Mouse (Mus musculus) thymus, postnatal 10 days (tissue): ENCODE results near the gene Rrbp1.

Experiments used
- DNase-seq, 2 experiments: peaks; one replicate each; pipeline ENCODE4 v3.0.0; 2021; ENCODE audit warnings: low spot score in 2 of 2

Gene Rrbp1

DNA sequence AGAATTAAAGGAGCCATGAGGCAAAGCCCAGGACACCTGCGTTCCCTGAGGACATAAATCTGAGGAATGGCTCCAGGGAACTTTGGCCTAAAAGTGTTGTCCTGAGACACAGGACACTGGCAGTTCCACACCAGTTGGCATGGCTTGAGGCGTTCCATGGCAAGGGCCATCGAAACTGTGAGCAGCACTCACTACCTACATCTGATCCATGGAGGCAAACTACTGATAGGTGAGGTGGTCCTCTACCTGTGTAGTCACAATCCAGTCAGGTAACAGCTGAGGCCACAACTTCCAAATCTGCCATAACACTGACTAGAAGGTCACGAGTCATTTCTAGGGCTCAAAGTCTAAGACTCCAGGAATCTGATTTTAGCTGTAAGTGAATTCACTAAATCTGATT, 55.3 kb downstream of the Rrbp1 start:
- DNase-seq: no peak

GRCm38 (mm10) chr2:143955004-143955403, 56.1 kb downstream of the Rrbp1 start:
- no peak for DNase-seq

DNA sequence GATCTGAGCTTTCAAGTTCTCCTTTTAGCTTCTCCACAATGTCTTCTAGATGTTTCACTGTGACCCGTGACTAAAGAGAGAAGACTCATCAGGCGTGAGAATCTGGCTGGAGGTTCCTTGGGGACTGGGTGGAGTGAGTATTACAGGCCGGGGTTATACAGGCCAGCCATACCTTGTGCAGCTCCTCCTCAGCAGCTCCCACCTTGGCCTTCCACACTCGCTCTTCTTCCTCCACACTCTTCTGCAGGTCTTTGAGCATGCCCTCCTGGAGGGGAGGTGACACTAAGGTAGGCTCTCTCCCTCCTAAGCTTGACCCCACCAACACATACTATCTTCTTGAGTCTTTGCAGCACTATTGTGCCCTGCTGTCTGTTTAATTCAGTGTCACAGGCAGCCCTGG, 57.1 kb downstream of the Rrbp1 start:
- DNase-seq: no peak

- no peak for DNase-seq
These were observed 59.3 kb downstream of the Rrbp1 start for GRCm38 (mm10) chr2:143951546-143952315.

DNA sequence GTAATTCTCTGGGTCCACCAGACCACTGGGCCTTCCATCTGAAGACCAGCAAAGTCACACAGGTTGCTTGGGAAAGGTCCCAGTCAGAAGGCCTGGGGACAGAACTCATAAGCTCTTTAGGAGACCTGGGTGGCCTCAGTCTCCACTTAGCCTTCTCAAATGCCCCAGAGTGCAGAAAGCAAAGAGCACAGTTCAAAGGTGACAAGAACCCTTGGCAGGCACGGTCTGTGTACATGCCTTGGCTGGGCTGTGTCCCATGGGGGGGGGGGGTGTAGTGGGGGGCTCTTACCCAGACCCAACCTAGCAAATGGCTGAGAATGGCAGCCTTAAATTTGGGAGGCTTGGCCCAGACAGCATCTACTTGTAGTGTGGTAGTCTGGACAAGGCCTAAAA, 60.0 kb downstream of the Rrbp1 start:
- DNase-seq: no peak

DNA sequence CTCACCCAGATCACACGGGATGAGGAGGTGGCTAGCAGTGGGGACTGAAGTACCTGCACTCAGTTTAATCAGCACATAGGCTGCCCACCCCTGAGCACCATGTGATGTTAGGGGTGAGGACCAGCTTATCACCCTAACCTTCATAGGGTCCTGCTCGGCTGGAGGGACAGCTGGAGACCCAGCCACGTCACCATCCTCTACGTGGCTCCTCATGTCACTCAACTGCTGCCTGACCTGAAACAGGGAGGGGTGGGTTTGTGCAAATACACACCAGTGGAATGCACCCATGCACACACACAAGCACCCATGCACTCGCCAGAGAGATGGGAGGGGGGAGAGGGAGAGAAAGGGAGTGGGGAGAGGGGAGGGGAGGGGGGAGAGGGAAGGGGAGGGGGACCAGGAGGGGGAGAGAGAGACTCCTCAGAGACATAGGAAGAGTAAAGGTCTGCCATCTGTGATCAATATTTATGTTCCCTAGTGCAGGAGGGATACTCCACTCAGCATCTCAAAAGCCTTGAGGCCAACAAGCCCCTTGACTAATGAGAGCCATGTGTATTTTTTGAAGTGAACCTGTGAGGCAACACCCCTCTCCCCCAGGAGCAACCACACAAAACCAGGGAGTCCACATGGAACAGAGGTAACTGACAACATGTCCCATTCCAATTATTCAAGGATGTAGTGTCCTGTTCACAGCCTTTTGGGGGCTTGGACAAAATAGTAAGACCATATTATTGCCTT, 60.6 kb downstream of the Rrbp1 start:
- DNase-seq: no peak

DNA sequence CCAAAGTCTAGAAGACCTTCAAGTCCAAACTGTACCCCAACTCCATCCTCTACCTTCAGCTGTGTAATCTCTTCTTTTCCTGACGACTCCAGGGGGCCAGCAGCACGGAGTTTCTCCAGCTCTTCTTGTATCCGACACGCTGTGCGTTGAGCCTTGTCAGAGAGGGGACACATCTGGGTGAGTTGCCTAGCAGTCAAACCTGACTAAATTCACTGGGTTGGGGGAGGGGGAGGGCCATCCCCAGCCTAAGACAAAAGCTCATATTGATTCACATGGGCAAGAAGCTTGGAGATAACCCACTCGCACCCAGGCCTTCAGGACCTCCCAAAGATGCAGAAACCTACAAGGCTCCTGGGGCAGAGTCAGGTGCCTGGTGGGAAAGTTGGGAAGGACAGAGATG, 61.8 kb downstream of the Rrbp1 start:
- no peak for DNase-seq

DNA sequence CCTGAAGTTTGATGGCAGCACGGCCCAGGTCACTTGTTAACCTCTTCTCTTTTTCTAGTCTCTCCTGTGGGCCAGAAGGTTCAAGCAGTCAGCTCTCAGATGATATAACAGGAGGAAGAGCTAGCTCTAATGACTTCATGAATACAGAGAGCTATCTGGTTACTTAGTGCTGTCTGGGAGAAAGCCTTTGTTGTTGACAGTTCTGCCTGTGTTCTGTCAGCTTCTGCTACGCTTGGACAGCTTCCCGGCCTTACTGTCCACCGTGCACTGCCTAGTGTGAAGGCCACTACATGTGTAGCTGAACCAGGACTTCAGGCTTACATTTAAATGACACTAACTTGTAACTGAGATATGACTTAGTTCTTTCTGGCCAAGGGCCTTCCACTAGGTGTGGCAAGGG, 62.6 kb downstream of the Rrbp1 start:
- DNase-seq: no peak

DNA sequence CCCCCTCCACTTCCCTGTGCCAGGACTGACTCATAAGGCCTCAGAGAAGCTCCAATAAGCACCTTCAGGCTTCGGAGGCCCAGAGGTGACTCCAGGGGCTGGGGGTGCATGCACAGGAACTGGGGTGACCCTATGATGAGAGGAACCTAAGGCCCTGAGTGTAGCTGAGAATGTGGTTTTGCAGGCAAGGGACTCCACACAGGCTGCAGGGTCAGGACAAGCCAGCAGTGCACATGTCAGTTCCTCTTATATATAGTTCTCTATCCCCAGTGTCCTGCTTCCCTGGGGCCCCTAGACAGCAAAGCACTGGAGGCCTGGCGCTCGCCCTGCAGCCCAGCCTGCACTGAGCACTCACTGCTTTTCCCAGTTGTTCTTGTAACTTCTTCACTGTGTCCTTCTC, 63.1 kb downstream of the Rrbp1 start:
- no peak for DNase-seq

DNA sequence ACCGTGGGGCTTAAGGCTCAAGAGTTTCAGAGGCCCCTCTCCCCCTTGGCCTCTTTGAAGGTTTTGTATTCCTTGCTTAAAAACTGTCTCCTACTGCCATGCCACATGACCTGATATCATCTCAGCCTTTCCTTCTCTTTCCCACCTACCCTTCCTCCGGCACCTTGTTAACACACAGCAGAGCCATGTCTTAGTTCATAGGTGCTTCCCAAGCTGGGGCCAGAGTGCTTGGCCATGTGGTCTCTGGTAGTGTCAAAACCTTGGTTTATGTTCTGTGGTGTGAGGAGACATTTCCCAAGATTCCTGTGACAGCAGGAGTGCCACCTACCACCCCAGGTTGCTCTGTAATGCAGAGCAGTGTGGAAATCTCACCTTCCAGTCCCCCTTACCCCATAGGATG, 64.7 kb downstream of the Rrbp1 start:
- no peak for DNase-seq

- peak in 1 of 2 experiments; percentile 18 for DNase-seq
These were observed 65.5 kb downstream of the Rrbp1 start for GRCm38 (mm10) chr2:143945466-143946075.

GRCm38 (mm10) chr2:143944796-143945195, 66.3 kb downstream of the Rrbp1 start:
- no peak for DNase-seq

- DNase-seq: no peak
These were observed 70.7 kb downstream of the Rrbp1 start for GRCm38 (mm10) chr2:143940406-143940805.

- no peak for DNase-seq
These were observed 73.2 kb downstream of the Rrbp1 start for GRCm38 (mm10) chr2:143937861-143938260.

- DNase-seq: no peak
These were observed 76.6 kb downstream of the Rrbp1 start for GRCm38 (mm10) chr2:143934439-143934838.

DNA sequence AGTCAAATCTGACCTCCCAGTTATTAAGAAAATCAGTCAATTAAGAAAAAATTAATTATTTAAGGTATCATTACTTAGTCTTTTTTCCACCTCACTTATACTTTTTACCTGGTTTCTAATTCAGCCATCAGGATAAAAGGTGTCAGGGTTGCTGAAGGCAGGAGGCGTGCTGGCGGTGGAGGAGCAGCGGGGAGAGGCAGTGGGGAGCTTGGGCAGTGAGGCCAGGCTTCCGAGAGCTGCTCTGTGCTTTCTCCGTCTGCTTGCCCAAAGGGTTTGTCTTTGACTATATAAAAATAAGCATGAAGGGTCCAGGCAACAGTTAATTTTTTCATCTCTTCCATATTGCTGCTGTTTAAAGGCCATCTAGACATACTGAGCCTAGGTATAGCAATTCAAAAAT, 77.5 kb downstream of the Rrbp1 start:
- DNase-seq: no peak

- DNase-seq: no peak
These were observed 78.7 kb downstream of the Rrbp1 start for GRCm38 (mm10) chr2:143932340-143932873.

DNA sequence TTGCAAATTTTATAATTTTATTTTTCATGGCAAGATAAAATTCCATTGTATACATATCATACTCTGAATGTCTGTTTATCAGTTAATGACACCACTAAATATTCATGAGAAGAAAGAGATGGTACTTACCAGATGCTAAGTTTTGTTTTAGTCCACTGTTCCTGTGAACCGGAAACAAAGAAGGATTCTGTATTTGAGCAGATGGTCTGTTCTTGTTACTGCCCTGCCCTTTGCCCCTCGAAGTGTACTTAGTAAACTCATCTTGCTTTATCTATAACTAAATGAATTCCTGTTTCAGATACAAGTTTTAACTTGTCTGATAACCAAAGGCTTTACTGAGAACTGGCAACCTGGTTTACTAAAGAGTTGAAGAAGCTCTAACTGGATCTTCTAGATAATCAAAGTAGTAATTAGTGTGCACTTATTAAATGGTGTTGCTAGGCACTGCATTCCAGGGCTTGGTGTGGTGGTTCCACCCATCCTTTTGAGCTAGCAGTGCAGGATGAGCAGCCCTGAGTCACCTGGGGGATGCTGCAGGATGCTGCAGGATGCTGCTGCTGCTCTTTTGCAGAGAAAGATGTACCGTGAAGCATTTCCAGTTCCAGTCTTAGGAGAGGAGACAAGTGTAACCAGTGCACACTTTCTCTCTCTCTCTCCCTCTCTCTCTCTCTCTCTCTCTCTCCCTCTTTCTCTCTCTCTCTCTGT, 81.3 kb downstream of the Rrbp1 start:
- DNase-seq: no peak

GRCm38 (mm10) chr2:143925826-143926225, 85.2 kb downstream of the Rrbp1 start:
- DNase-seq: no peak

DNA sequence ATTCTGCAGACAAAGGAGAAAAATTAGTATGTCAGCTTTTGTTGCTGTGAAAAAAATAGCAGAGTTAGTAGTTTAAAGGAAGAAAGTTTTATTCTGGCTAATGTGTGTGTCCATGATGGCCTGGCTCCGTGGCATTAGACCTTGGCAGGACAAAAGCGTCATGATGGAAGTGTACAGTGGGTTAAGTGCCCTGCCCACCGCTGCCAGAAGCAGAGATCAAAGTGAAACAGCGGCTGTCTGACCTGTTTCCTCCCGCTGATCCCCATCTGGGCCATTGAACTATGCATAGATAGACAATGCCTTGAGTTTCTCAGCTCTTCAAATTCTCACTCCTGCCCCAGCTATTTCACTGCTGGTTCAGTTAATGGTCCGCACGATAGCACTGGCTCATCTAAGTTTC, 87.0 kb downstream of the Rrbp1 start:
- no peak for DNase-seq

- DNase-seq: no peak
These were observed 92.1 kb downstream of the Rrbp1 start for GRCm38 (mm10) chr2:143918831-143919502.
